Mouse (Mus musculus) lung, postnatal 25 days (tissue): ENCODE measurements around the gene Tas1r2.

Experiments
- DNase-seq: peaks from one replicate; pipeline ENCODE4 v3.0.0; 2022; ENCODE audit warnings: low spot score

Gene Tas1r2

DNA sequence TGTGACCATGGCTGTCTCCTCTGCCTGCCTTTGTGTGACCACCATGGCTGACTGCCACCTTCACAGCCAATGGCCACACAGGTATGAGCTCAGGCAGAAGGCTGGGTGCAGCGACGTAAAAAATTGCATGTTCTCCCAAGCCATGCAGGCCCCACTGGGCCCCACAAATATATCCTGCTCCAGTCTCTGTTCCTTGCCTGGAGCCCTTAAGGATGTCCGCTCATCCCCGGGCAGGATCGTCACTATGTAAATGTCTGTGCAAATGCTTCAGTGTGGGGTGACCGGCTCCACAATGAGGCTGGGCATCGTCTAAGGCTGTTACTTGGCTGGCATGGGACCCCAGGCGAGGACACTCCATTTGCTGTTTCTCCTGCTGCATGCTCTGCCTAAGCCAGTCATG is at the start of gene Tas1r2:
TSS of gene Tas1r2 (plus strand) at position 301 of the 400 bp plus-strand sequence.
- no peak for DNase-seq

- no peak for DNase-seq
Measured at GRCm38 (mm10) chr4:139605216-139605615, 48.1 kb upstream of the Tas1r2 start.

- no peak for DNase-seq
Measured at GRCm38 (mm10) chr4:139606732-139607131, 46.6 kb upstream of the Tas1r2 start.

DNA sequence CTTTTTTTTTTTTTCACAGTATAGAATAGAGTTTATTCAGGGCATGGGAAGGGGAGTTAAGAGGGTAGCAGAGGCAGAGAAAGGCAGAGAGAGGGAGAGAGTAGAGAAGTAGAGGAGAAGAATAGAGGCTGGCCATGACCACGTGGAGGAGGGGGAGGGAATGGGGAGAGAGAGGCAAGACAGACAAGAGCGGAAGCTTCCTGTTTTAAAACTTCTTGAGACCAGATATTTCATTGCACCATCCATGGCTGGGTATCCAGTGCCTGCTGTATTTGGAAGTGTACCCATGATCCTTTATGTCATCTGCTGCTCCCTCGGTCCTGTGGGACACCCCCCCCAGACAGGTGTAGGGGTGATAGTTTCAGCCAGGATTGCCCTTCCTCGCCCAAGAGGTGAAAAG is 44.4 kb upstream of the Tas1r2 start:
- no peak for DNase-seq

- DNase-seq, result no peak
Measured at GRCm38 (mm10) chr4:139610954-139611353, 42.4 kb upstream of the Tas1r2 start.

GRCm38 (mm10) chr4:139611542-139611953 is 41.8 kb upstream of the Tas1r2 start:
- DNase-seq, result peak; percentile 76

GRCm38 (mm10) chr4:139614524-139615260 is 38.6 kb upstream of the Tas1r2 start:
- DNase-seq, result no peak

- DNase-seq, result peak; percentile 79
Measured at GRCm38 (mm10) chr4:139616276-139617000, 36.9 kb upstream of the Tas1r2 start.

DNA sequence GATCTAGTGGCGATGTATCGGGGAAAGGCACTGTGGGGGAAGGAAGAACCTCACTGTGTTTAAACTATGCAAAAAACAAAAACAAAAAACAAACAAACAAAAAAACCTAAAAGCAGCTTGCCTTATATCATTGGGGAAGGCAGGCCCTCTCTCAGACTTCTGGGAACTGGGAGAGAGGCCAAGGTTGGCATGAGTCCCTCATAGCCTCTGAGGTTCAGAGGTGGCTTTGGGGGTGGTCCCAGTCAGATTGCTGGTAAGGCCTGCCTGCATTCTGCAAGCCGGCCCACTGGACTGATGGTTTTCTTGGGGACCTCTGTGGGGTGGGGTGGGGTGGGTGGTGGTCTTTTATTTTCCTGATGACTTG is 36.4 kb upstream of the Tas1r2 start:
- no peak for DNase-seq

DNA sequence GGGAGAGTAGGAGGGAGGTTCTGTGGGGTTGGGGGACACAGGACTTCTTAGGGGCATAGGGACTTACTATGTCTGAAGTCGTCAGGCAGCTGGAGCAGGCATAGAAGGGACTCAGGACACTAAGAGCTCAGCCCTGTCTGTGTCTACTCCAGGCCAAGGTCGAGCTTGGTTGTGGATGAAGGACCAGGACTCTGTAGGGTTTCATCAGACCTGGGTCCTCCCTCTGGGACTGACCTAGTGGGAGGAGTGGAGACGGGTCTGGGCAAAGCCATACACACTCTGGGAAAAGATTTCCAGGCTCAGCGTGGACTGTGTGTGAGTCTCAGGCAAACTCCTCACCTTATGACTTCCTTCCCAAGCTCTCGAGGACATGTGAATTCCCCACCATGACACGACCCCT is 33.6 kb upstream of the Tas1r2 start:
- no peak for DNase-seq

DNA sequence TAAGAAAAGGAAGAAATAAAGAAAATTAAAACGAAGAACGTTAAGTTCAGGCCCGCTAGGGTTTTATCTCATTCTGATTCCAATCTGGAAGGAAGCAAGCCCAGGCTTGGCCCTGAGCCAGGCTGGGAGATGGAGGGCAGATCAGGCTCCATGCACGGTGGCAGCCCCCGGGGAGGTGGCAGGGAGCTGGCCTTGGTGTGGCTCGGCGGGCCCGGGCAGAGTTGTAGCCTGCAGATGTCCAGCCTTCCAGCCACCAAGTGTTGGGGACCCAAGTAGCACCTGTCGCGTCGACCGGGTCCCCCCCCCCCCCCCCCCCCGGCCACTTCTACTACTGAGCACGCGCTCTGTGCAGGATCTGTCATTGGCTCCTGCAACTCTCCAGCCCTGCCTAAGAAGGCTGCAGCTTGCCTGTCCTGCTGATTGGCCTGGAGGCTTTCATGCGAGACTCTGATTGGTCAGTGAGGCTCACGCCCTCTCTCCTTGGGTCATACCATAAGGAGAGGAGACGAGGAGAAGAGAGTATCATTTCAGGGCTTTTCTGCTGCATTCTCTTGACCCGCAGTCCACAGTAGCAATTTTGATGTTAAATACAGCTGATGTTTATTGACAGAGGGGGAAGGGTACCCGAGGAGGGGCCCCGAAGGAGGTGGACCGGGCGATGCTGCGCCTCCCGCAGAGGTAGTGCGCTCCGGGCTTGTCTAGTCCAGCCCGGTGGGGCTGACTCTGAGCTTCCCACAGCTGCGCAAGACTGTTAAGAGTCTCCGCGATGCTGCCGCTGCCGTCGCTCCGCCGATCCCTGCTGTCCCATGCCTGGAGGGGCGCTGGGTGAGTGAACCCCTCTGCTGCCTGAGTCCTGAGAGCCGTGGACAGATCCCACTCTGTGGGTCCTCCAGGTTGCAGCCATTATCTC is 30.7 kb upstream of the Tas1r2 start, which contains the start of gene Aldh4a1:
TSS of gene Aldh4a1 (plus strand) at position 494 of the 910 bp plus-strand sequence.
- DNase-seq, result peak; percentile 97

- DNase-seq, result no peak
Measured at GRCm38 (mm10) chr4:139623434-139624115, 29.8 kb upstream of the Tas1r2 start.

GRCm38 (mm10) chr4:139624116-139624489 is 29.2 kb upstream of the Tas1r2 start:
- DNase-seq, result no peak

DNA sequence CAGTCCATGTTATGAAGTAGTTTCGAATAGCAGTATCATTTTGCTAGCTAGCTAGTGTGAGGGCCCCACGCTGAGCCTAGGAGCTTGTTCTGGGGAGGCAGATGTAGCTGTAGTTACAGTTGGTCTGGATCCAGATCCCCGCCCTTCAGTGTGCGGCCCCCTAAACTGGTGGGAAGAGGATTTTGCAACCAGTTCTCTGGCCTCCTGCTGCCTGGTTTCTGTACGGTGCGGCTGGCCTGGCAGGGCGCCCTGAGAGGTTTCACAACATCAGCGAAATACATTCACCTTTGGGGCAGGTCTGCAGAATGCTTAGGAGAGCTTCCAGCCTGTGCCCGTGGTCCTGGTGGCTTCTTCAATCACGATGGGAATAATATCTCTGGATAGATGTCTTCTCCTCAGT is 28.6 kb upstream of the Tas1r2 start:
- DNase-seq, result peak; percentile 65

DNA sequence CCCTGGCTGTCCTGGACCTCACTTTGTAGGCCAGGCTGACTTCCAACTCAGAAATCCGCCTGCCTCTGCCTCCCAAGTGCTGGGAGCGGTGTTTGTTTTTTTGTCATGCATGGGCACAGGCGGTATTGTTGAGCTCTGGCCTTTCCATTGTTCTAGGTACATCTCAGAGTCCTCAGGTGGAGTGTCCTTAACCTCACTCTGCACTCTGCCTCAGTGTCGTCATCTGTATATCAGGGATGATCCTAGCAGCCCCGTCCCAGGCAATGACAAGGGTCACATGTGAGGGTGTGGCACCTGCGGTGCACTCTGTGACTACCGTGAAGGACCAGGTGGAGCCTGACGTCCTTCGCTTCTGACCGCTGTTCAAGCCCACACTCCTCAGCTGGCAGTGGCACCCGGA is 26.0 kb upstream of the Tas1r2 start:
- no peak for DNase-seq

GRCm38 (mm10) chr4:139630171-139630570 is 23.2 kb upstream of the Tas1r2 start:
- DNase-seq, result no peak

- no peak for DNase-seq
Measured at GRCm38 (mm10) chr4:139631141-139631540, 22.2 kb upstream of the Tas1r2 start.

- DNase-seq, result no peak
Measured at GRCm38 (mm10) chr4:139631569-139632253, 21.6 kb upstream of the Tas1r2 start.

DNA sequence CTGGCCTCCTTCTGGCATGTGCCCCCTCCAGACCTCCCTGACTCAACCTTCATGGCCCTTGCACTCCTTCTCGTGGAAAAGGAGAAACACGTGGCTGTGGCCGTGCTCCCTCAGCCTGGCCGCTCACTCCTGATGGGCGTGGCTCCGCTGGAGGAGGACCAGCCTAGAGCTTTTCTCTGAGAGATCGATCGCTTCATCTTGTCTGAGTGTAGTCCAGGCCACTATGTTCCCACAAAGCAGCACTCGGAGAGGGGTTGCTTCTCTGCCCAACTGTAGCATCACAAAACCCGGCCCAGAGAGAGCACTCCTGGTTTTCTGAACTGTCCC is 21.1 kb upstream of the Tas1r2 start:
- DNase-seq, result no peak

GRCm38 (mm10) chr4:139636373-139636772 is 17.0 kb upstream of the Tas1r2 start:
- peak; percentile 53 for DNase-seq

DNA sequence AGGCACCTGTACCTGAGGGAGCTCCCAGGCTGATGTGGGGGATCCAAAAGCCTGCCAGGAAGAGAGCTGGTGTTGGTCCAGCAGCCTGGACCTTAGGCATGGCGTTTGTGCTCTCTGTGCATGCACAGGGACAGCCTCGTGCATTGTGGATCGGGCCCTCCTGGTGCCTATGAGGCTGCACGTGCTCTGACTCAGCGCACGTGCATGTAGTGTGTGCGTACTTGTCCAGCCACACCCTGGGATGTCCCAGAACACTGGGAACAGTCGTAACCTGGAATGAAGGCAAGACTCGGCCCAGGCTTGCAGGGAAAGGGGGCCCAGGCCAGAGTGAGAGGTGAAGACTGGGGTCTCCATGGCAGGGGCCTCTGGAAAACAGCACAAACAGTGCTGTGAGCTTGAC is 15.5 kb upstream of the Tas1r2 start:
- no peak for DNase-seq
